Mouse (Mus musculus) megakaryocyte, embryonic 14.5 days (primary cell): ENCODE measurements at regions not wholly inside any gene's neighbourhood (a gene's known extent, or its start where the extent isn't known, plus 50 kb on each side); places are given as distances from the start of the nearest gene placed in this dataset.

ENCODE experiments used
- FLI1 ChIP-seq: IDR thresholded peaks from 2 replicates; pipeline ENCODE4 v1.6.1; 2012; ENCODE audit warnings: low read length, inconsistent platforms, mixed read lengths
- GATA1 ChIP-seq: IDR thresholded peaks from 3 replicates; pipeline ENCODE4 v1.6.1; 2012; ENCODE audit warnings: mixed read lengths, low read length, inconsistent platforms, borderline replicate concordance

DNA sequence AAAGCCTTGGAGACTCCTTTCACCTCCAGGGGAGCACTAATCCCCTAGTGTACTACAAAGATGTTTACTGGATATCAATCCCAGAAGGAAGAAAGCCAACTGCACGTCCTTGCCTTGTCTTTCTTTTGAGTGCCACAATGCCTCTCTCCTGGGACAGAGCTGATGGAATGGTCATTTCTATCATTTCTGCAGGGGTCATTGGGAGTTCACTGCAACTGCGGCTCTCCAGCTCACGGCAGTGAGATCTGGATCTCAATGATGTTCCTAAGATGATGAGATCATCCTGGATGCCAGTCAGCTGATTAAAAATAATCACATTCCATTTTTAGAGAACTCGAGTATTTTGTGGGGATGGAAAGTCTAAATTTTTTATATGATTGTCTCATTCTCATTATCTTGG lies 341.1 kb downstream of the Lpin1 start:
- TF ChIP-seq GATA1: no peak
- TF ChIP-seq FLI1: no peak
